Mouse (Mus musculus) G1E (cell line): ENCODE measurements around the gene Cd40. TPM values are rescaled to one million over a fixed set of nuclear protein-coding genes. Genes with fewer than 3 reads are reported as not detected.

Experiments used
- ATAC-seq: 2 replicates; pipeline ENCODE4 v1.8.0; 2016; ENCODE audit warnings: mild to moderate bottlenecking; ENCODE audit not compliant: insufficient number of reproducible peaks, poor library complexity, low FRiP score, severe bottlenecking; ENCODE audit errors: extremely low read depth
- DNase-seq: peaks from one replicate; pipeline ENCODE4 v3.0.0; 2012; ENCODE audit warnings: low spot score
- H3K27me3 ChIP-seq: 2 replicates; pipeline ENCODE4 v1.6.1; 2012; ENCODE audit warnings: mild to moderate bottlenecking, low read length, inconsistent platforms; ENCODE audit not compliant: insufficient read depth
- H3K36me3 ChIP-seq: replicated peaks from 2 replicates; pipeline ENCODE3; 2012; ENCODE audit warnings: mild to moderate bottlenecking, inconsistent platforms
- H3K4me1 ChIP-seq: 2 replicates; pipeline ENCODE4 v1.6.1; 2012; ENCODE audit warnings: low read depth, low read length, inconsistent platforms, mixed read lengths; ENCODE audit not compliant: insufficient read depth
- H3K4me3 ChIP-seq: 2 replicates; pipeline ENCODE4 v1.5.1; 2012; ENCODE audit warnings: low read depth, mild to moderate bottlenecking, inconsistent platforms, low read length, moderate library complexity, mixed read lengths
- H3K9me3 ChIP-seq: replicated peaks from 2 replicates; pipeline ENCODE4 v1.6.1; 2012; ENCODE audit warnings: inconsistent platforms
- CTCF ChIP-seq: IDR thresholded peaks from 2 replicates; pipeline ENCODE4 v1.5.1; 2012; ENCODE audit warnings: low read depth, low read length, inconsistent platforms, mixed read lengths
- GATA1 ChIP-seq: IDR thresholded peaks from 2 replicates; pipeline ENCODE4 v1.6.1; 2012; ENCODE audit warnings: borderline replicate concordance, low read length, inconsistent platforms, mixed read lengths
- GATA2 ChIP-seq: IDR thresholded peaks from 2 replicates; pipeline ENCODE4 v1.6.1; 2012; ENCODE audit warnings: low read depth, low read length, inconsistent platforms, borderline replicate concordance
- POLR2AphosphoS5 ChIP-seq: IDR thresholded peaks from 2 replicates; pipeline ENCODE4 v1.6.1; 2012; ENCODE audit warnings: low read depth, low read length, inconsistent platforms; ENCODE audit not compliant: insufficient replicate concordance
- TAL1 ChIP-seq: conservative IDR thresholded peaks from 2 replicates; pipeline ENCODE4 v1.6.1; 2012; ENCODE audit warnings: low read depth, low read length, inconsistent platforms, mixed read lengths
- polyA plus RNA-seq: library from polyadenylated mRNA; stranded (reverse); fragments of >175 nt; gene quantifications from 2 replicates; pipeline ENCODE4 v1.2.3, GENCODE M21; 2012
- total RNA-seq, 2 experiments: library from RNA; stranded (forward) in 1 of 2; stranded (reverse) in 1 of 2; fragments of 200-1000 nt in 1 of 2; fragments of >200 nt in 1 of 2; fragmentation: Nextera tagmentation in 1 of 2; gene quantifications; 2 replicates each; pipeline ENCODE4 v1.2.3; 2014 to 2017

Gene Cd40
- total RNA-seq (2014; fragmentation: Nextera tagmentation) (not detected in 2 replicates), total RNA-seq (2017) (0.05 TPM in 1 of 2 replicates, not detected in the other), polyA plus RNA-seq (not detected in 2 replicates)

GRCm38 (mm10) chr2:165054888-165055852 lies at the start of gene Cd40:
Gene Cd40, plus strand, starts transcription at chr2:165055627.
- ATAC-seq (no peak), DNase-seq (no peak)
- peaks cover 7% of the 10 kb centered on the region; the same call in 1 of the 2 replicates for H3K27me3 ChIP-seq
- TF ChIP-seq TAL1 (no peak), GATA2 (no peak), POLR2AphosphoS5 (no peak), CTCF (no peak), GATA1 (no peak)
- no peak within 1 kb of the TSS for H3K4me3 ChIP-seq
- no peaks in the 10 kb centered on the region for H3K36me3 ChIP-seq
- no peaks in the 10 kb centered on the region for H3K4me1 ChIP-seq
- H3K9me3 ChIP-seq = peaks cover 3% of the 10 kb centered on the region; the same call in 1 of the 2 replicates

GRCm38 (mm10) chr2:165006813-165007212 lies 48.6 kb upstream of the Cd40 start:
- H3K36me3 ChIP-seq = peaks cover 99% of the 10 kb centered on the region
- H3K4me1 ChIP-seq = no peaks in the 10 kb centered on the region
- DNase-seq = no peak
- TF ChIP-seq GATA1 (no peak), POLR2AphosphoS5 (no peak), TAL1 (no peak), GATA2 (no peak)
- H3K4me3 ChIP-seq = no peak overlapping the region
- no peaks in the 10 kb centered on the region for H3K9me3 ChIP-seq
- H3K27me3 ChIP-seq = no peaks in the 10 kb centered on the region
- ATAC-seq = no peak

- peaks cover 98% of the 10 kb centered on the region for H3K36me3 ChIP-seq
- H3K9me3 ChIP-seq = no peaks in the 10 kb centered on the region
- ATAC-seq (no peak), DNase-seq (no peak)
- H3K27me3 ChIP-seq = no peaks in the 10 kb centered on the region
- no peaks in the 10 kb centered on the region for H3K4me1 ChIP-seq
- TF ChIP-seq POLR2AphosphoS5 (no peak), GATA2 (no peak), GATA1 (no peak), TAL1 (no peak), CTCF (no peak)
- H3K4me3 ChIP-seq = no peak overlapping the region
These were observed 47.4 kb upstream of the Cd40 start for GRCm38 (mm10) chr2:165007986-165008385.

GRCm38 (mm10) chr2:165009161-165009560 lies 46.3 kb upstream of the Cd40 start:
- Histone ChIP-seq H3K4me1 (no peaks in the 10 kb centered on the region), H3K27me3 (no peaks in the 10 kb centered on the region), H3K36me3 (peaks cover 94% of the 10 kb centered on the region), H3K9me3 (no peaks in the 10 kb centered on the region), H3K4me3 (no peak overlapping the region)
- ATAC-seq (no peak), DNase-seq (no peak)
- no peak for TF ChIP-seq GATA2
- TF ChIP-seq GATA1 = no peak
- no peak for TF ChIP-seq POLR2AphosphoS5
- no peak for TF ChIP-seq TAL1
- TF ChIP-seq CTCF = no peak

GRCm38 (mm10) chr2:165009581-165009980 lies 45.8 kb upstream of the Cd40 start:
- DNase-seq (no peak), ATAC-seq (no peak)
- Histone ChIP-seq H3K4me1 (no peaks in the 10 kb centered on the region), H3K9me3 (no peaks in the 10 kb centered on the region), H3K36me3 (peaks cover 93% of the 10 kb centered on the region), H3K27me3 (no peaks in the 10 kb centered on the region), H3K4me3 (no peak overlapping the region)
- TF ChIP-seq GATA2 (no peak), GATA1 (no peak), POLR2AphosphoS5 (no peak), TAL1 (no peak), CTCF (no peak)

GRCm38 (mm10) chr2:165010351-165010750 lies 45.1 kb upstream of the Cd40 start:
- H3K4me3 ChIP-seq = no peak overlapping the region
- H3K27me3 ChIP-seq = no peaks in the 10 kb centered on the region
- no peak for ATAC-seq
- no peak for TF ChIP-seq POLR2AphosphoS5
- TF ChIP-seq CTCF = no peak
- no peak for DNase-seq
- no peaks in the 10 kb centered on the region for H3K4me1 ChIP-seq
- peaks cover 88% of the 10 kb centered on the region for H3K36me3 ChIP-seq
- no peaks in the 10 kb centered on the region for H3K9me3 ChIP-seq
